Mouse (Mus musculus) limb, embryonic 14.5 days (tissue): Measurements from ENCODE around the gene Gxylt2. TPM values are rescaled to one million over a fixed set of nuclear protein-coding genes. Genes with fewer than 3 reads are reported as not detected.

Experiments used
- ATAC-seq: fragments of 200-750 bp; cut with Nextera tagmentation; 2 replicates; pipeline ENCODE4 v1.8.0; 2017; ENCODE audit warnings: low read depth, moderate number of reproducible peaks, moderate TSS enrichment; ENCODE audit not compliant: low FRiP score
- DNase-seq: peaks from one replicate; pipeline ENCODE4 v3.0.0-alpha.2; 2015; ENCODE audit warnings: low spot score
- H3K27ac ChIP-seq: fragments of 300-500 bp; sonication (generic); replicated peaks from 2 replicates; pipeline ENCODE4 v1.5.1; 2014; ENCODE audit warnings: low read depth, mild to moderate bottlenecking, low read length, moderate library complexity, mixed read lengths
- H3K27me3 ChIP-seq: fragments of 300-500 bp; sonication (generic); 2 replicates; pipeline ENCODE4 v1.6.1; 2014; ENCODE audit warnings: low read length, mixed read lengths; ENCODE audit not compliant: control insufficient read depth, insufficient read depth
- H3K36me3 ChIP-seq: fragments of 300-500 bp; sonication (generic); 2 replicates; pipeline ENCODE4 v1.6.1; 2014; ENCODE audit warnings: mild to moderate bottlenecking, low read length, moderate library complexity, mixed read lengths; ENCODE audit not compliant: control insufficient read depth, insufficient read depth
- H3K4me1 ChIP-seq: fragments of 300-500 bp; sonication (generic); 2 replicates; pipeline ENCODE4 v1.6.1; 2014; ENCODE audit warnings: antibody characterized with exemption, low read length, mixed read lengths; ENCODE audit not compliant: control insufficient read depth, insufficient read depth
- H3K4me2 ChIP-seq: fragments of 300-500 bp; sonication (generic); replicated peaks from 2 replicates; pipeline ENCODE4 v1.6.1; 2014; ENCODE audit warnings: low read depth, mild to moderate bottlenecking, low read length, moderate library complexity; ENCODE audit not compliant: severe bottlenecking
- H3K4me3 ChIP-seq: fragments of 300-500 bp; sonication (generic); replicated peaks from 2 replicates; pipeline ENCODE4 v1.5.1; 2014; ENCODE audit warnings: low read length
- H3K9ac ChIP-seq: fragments of 300-500 bp; sonication (generic); 2 replicates; pipeline ENCODE4 v1.6.1; 2014; ENCODE audit warnings: mild to moderate bottlenecking, low read depth, low read length, moderate library complexity; ENCODE audit not compliant: severe bottlenecking
- H3K9me3 ChIP-seq: fragments of 300-500 bp; sonication (generic); 2 replicates; pipeline ENCODE4 v1.6.1; 2016; ENCODE audit warnings: low read length; ENCODE audit not compliant: control insufficient read depth
- POLR2A ChIP-seq: fragments of 200-500 bp; IDR thresholded peaks from 2 replicates; pipeline ENCODE4 v1.8.0; 2012; ENCODE audit warnings: inconsistent platforms, mild to moderate bottlenecking, moderate library complexity, borderline replicate concordance; ENCODE audit not compliant: insufficient read depth, insufficient read length; ENCODE audit errors: extremely low read depth
- WGBS: fragments of 180-500 bp; shearing (Covaris S2); extraction: QIAGEN DNeasy Blood & Tissue Kit; methylation state at CpG from one replicate; pipeline ENCODE4 v1.1.7; 2014; 5-methylcytosine and 5-hydroxymethylcytosine counted together
- polyA plus RNA-seq, 2 experiments: library from polyadenylated mRNA; depleted of rRNA in 1 of 2; stranded (reverse) in 1 of 2; unstranded in 1 of 2; fragments of >200 nt; fragmentation: Nextera tagmentation in 1 of 2; extraction: Ambion mirVana in 1 of 2; gene quantifications; 2 replicates each; pipeline versions ENCODE4 v1.2.1 to v1.2.3; 2012 to 2014

Gene Gxylt2
- polyA plus RNA-seq, 2 experiments, result 27.1 to 27.6 TPM

DNA sequence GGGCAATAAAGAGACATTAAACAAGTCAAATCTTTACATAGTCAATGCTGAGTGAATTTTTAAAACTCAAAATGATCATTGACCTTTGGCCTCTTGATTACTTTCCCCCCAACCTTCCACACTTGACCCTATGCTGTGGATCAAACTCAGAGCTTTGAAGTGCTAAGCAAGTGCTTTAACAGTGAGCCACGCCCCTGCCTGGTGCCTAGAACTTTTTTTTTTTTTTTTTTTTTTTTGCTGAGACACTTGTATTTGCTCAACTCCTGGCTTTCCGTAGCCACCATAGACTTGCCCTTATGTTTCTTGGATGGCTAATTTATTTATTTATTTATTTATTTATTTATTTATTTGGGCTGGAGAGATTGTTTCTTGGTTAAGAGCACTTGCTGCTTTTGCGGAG, 98.7 kb downstream of the Gxylt2 start:
- no peak for TF ChIP-seq POLR2A
- Histone ChIP-seq H3K27me3 (no peaks in the 10 kb centered on the region), H3K36me3 (peaks cover 17% of the 10 kb centered on the region; the same call in 1 of the 2 replicates), H3K4me3 (no peak overlapping the region), H3K9me3 (no peaks in the 10 kb centered on the region), H3K9ac (no peak overlapping the region), H3K27ac (no peak overlapping the region), H3K4me2 (no peak overlapping the region), H3K4me1 (peaks cover 11% of the 10 kb centered on the region; the same call in 1 of the 2 replicates)
- WGBS, result 72% methylated on average over 3 of the region's 3 CpGs
- DNase-seq, result no peak
- ATAC-seq, result no peak

DNA sequence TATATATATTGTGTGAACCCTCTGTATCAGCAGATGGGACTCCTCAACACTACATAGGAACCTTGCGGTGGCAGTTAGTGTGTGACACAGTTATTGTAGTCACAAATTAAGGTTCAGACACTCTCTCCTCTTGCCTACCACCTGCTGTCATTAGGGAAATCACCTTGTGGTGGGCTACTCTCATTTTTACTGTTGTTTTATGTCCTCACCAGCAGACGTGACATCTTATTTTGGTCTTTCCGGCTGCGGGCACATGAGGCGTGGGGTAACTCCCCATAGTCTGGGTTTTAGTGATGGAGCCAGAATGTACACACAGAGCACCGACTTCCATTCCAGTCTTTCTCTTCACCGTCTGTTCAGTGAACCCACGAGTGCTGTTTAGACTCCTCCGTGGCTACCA, 102.7 kb downstream of the Gxylt2 start:
- Histone ChIP-seq H3K27ac (no peak overlapping the region), H3K9ac (no peak overlapping the region), H3K9me3 (no peaks in the 10 kb centered on the region), H3K4me1 (peaks cover 8% of the 10 kb centered on the region; the same call in 1 of the 2 replicates), H3K36me3 (0 out of 2 replicates have a peak, but pooled peaks cover 4% of the 10 kb centered on the region), H3K4me2 (no peak overlapping the region), H3K4me3 (no peak overlapping the region), H3K27me3 (no peaks in the 10 kb centered on the region)
- WGBS, result 84% methylated on average over 9 of the region's 9 CpGs
- TF ChIP-seq POLR2A, result no peak
- ATAC-seq (no peak), DNase-seq (no peak)

DNA sequence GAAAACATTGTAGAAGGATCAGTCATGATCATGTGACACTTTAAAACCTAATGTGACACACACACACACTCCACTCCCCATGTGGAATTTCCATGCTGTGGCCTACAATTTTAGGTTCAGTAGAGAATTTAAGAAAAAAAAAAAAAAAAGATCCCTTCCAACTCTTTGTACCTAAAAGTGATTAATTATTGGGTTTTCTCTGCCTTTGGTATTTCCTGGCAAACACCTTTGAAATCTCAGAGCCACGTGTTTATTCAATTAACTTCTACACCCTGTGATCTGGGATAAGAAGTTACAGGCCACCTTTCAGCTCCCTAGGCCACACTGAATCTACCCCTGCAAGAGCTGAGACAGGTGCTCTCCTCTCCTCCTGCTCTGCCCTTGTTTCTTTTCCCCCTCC, 103.2 kb downstream of the Gxylt2 start:
- no peak for TF ChIP-seq POLR2A
- Histone ChIP-seq H3K4me2 (no peak overlapping the region), H3K4me3 (no peak overlapping the region), H3K9ac (no peak overlapping the region), H3K27ac (no peak overlapping the region), H3K36me3 (0 out of 2 replicates have a peak, but pooled peaks cover 4% of the 10 kb centered on the region), H3K27me3 (no peaks in the 10 kb centered on the region), H3K9me3 (no peaks in the 10 kb centered on the region), H3K4me1 (peaks cover 3% of the 10 kb centered on the region; the same call in 1 of the 2 replicates)
- ATAC-seq (no peak), DNase-seq (no peak)
- WGBS, result 15% methylated on average over 1 of the region's 1 CpGs

DNA sequence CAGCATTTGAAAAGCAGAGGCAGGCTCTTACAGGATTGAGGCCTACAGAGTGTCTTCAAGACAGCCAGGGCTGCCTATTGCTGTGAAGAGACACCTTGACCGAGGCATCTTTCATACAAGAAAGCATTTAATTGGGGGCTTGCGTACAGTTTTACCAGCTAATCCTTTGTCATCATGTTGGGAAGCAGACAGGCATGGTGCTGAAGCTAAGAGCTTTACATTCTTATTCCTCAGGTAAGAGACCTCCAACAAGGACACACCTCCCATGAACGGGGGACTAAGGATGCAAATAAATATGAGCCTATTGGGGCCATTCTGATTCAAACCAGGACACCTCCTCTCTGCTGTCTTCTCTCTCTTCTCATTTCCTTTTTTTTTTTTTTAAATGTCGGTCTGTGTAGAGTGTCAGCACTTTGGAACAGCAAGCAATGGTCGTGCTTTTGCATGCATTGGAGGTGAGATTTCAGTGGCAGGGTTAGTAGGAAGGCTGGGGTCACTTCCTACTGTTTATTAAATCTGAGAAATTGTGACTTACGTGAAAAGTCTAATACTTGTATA, 103.8 kb downstream of the Gxylt2 start:
- 93% methylated on average over 6 of the region's 6 CpGs for WGBS
- TF ChIP-seq POLR2A, result no peak
- ATAC-seq (no peak), DNase-seq (no peak)
- Histone ChIP-seq H3K36me3 (0 out of 2 replicates have a peak, but pooled peaks cover 4% of the 10 kb centered on the region), H3K27ac (no peak overlapping the region), H3K4me1 (no peaks in the 10 kb centered on the region), H3K9me3 (no peaks in the 10 kb centered on the region), H3K4me2 (no peak overlapping the region), H3K9ac (no peak overlapping the region), H3K4me3 (no peak overlapping the region), H3K27me3 (no peaks in the 10 kb centered on the region)

DNA sequence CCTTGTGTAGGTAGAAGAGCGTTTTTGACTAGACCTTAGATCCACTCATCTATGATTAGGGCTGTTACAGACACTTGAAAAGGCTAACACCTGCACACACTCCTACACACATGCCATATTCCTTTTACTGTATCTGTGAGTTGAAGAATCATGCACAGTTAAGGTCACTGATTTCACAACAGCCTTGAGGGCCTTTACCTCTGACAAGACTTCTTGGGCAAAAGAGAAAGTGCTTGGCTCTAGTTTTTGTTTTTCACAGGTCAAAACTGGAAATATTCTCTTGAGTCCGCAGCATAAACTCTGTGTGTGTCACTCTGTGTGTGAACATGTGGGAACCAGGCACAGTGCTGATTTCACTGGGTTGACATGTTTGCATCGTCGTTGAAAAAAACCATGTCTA, 105.6 kb downstream of the Gxylt2 start:
- Histone ChIP-seq H3K9ac (no peak overlapping the region), H3K27me3 (no peaks in the 10 kb centered on the region), H3K4me2 (no peak overlapping the region), H3K4me3 (no peak overlapping the region), H3K9me3 (no peaks in the 10 kb centered on the region), H3K4me1 (no peaks in the 10 kb centered on the region), H3K27ac (no peak overlapping the region), H3K36me3 (0 out of 2 replicates have a peak, but pooled peaks cover 4% of the 10 kb centered on the region)
- TF ChIP-seq POLR2A, result no peak
- 92% methylated on average over 4 of the region's 4 CpGs for WGBS
- no peak for ATAC-seq
- no peak for DNase-seq
